In the genomic region with DNA sequence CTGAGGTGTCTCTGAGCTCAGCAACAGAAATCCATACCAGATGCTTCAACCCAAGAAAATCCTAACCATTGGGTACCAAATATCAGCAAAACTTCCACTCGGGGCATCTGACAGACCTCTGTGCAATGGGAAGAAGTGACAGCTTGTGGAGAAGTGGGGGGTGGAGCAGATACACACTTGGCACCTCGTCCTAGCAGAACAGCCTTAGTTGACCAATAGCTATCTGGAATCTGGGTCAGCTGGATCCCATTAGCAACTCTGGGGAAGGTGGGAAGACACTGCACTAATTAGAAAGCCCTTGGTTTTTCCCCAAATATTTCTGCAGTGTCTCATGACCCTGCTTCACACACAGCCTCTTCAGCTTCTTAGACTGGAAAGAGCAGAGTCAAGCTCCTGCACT, we compare ENCODE assay signal across 18 mouse cellular contexts.
DNase-seq lines count a peak whose midpoint lies in the region; ATAC-seq lines count a peak whose summit lies in the region.
"Had no signal": no experiment of that assay in that cellular context is flagged by ENCODE, and none has a peak within 500 bp of the region (broad histone marks: within the 10 kb centered on the region; RNA-seq: fewer than 3 reads in every experiment).

No protein-coding gene starts in this region.

- peaks cover 10% of the 10 kb centered on the region; the same call in 1 of the 2 replicates for H3K36me3 ChIP-seq in neural tube, embryonic 15.5 days
- peaks cover 51% of the 10 kb centered on the region for H3K36me3 ChIP-seq in limb, embryonic 13.5 days
- H3K36me3 ChIP-seq: liver, embryonic 13.5 days had no signal

- H3K27me3 ChIP-seq in neural tube, embryonic 15.5 days (replicated peaks) = no peaks in the 10 kb centered on the region
- H3K27me3 ChIP-seq in limb, embryonic 13.5 days = peaks cover 40% of the 10 kb centered on the region
- H3K27me3 ChIP-seq: CH12.LX; forebrain, embryonic 13.5 days; intestine, embryonic 15.5 days had no signal

- WGBS in neural tube, embryonic 15.5 days = 68% methylated on average over 2 of the region's 2 CpGs
- WGBS in limb, embryonic 13.5 days = 23% methylated on average over 2 of the region's 2 CpGs

- DNase-seq in neural tube, embryonic 10.5 days (ENCODE audit: extremely low spot score, low spot score) = no peak
- peak; percentile 66 for DNase-seq in cerebellum, adult 11-12 months
- DNase-seq in cerebellum, postnatal 25 days = peak; percentile 52 to 60
- DNase-seq in spleen, postnatal 10 days (ENCODE audit: low spot score in 2 of 2) = no peak
- no peak for DNase-seq in adrenal gland, adult 18-20 months (ENCODE audit: low spot score in 2 of 2)
- DNase-seq: gastrocnemius, postnatal 14 days; heart, postnatal 10 days; kidney, postnatal 10 days; liver, embryonic 13.5 days; spleen, adult 18-20 months; thymus, postnatal 14 days had no signal

- H3K9me3 ChIP-seq in neural tube, embryonic 15.5 days (replicated peaks) = no peaks in the 10 kb centered on the region
- H3K9me3 ChIP-seq in limb, embryonic 13.5 days = no peaks in the 10 kb centered on the region
- H3K9me3 ChIP-seq: forebrain, embryonic 13.5 days; intestine, embryonic 15.5 days; liver, embryonic 13.5 days; megakaryocyte, embryonic 14.5 days had no signal

- no peak overlapping the region for H3K9ac ChIP-seq in neural tube, embryonic 15.5 days (replicated peaks)
- H3K9ac ChIP-seq in limb, embryonic 13.5 days = no peak overlapping the region
- H3K9ac ChIP-seq: forebrain, embryonic 13.5 days; intestine, embryonic 15.5 days; liver, embryonic 13.5 days had no signal

- 0 out of 2 replicates have a peak overlapping the region, but pooled peaks have one; percentile 35 for H3K27ac ChIP-seq in neural tube, embryonic 15.5 days (replicated peaks)
- H3K27ac ChIP-seq in limb, embryonic 13.5 days = peak overlapping the region; percentile 61; the same call in 1 of the 2 replicates
- H3K27ac ChIP-seq: forebrain, embryonic 13.5 days; intestine, embryonic 15.5 days; liver, embryonic 13.5 days; stomach, postnatal 0 days had no signal

- no peak overlapping the region for H3K4me3 ChIP-seq in neural tube, embryonic 15.5 days (replicated peaks)
- no peak overlapping the region for H3K4me3 ChIP-seq in limb, embryonic 13.5 days
- H3K4me3 ChIP-seq: forebrain, embryonic 13.5 days; intestine, embryonic 15.5 days; liver, embryonic 13.5 days had no signal

- H3K4me2 ChIP-seq in neural tube, embryonic 15.5 days = no peak overlapping the region
- H3K4me2 ChIP-seq in limb, embryonic 13.5 days (replicated peaks) = no peak overlapping the region
- H3K4me2 ChIP-seq: forebrain, embryonic 13.5 days; intestine, embryonic 15.5 days; liver, embryonic 13.5 days had no signal

- no peak for ATAC-seq in neural tube, embryonic 15.5 days (ENCODE audit: low FRiP score)
- no peak for ATAC-seq in limb, embryonic 13.5 days (ENCODE audit: low FRiP score, low read depth)
- ATAC-seq: forebrain, embryonic 13.5 days; intestine, embryonic 15.5 days had no signal

- H3K4me1 ChIP-seq in neural tube, embryonic 15.5 days = peaks cover 39% of the 10 kb centered on the region
- H3K4me1 ChIP-seq in limb, embryonic 13.5 days = peaks cover 64% of the 10 kb centered on the region
- H3K4me1 ChIP-seq: liver, embryonic 13.5 days had no signal

Comparison
In these comparisons a context has a peak if more than half of its experiments do, and no peak if none do; other contexts are left out.
1. DNase-seq: peak in cerebellum, adult 11-12 months (single experiment) and cerebellum, postnatal 25 days (2 of 2); none in neural tube, embryonic 10.5 days (single experiment), spleen, postnatal 10 days (0 of 2) and adrenal gland, adult 18-20 months (0 of 2).